Mouse (Mus musculus): ENCODE data around the gene Aes. TPM values are rescaled to one million over a fixed set of nuclear protein-coding genes. Genes with fewer than 3 reads are reported as not detected.

The Aes gene
- polyA plus RNA-seq, 1 experiment from 2014 or later: 665 TPM

GRCm38 (mm10) chr10:81546332-81546731 lies 13.0 kb upstream of the Aes start:
- Histone ChIP-seq H3K27me3 (no peaks in the 10 kb centered on the region), H3K9me3 (no peaks in the 10 kb centered on the region), H3K9ac (replicated peaks) (no peak overlapping the region), H3K4me3 (no peak overlapping the region), H3K4me1 (peaks cover 35% of the 10 kb centered on the region), H3K4me2 (replicated peaks) (no peak overlapping the region), H3K36me3 (no peaks in the 10 kb centered on the region), H3K27ac (replicated peaks) (0 out of 2 replicates have a peak overlapping the region, but pooled peaks have one; percentile 0)
- 87% methylated on average over 5 of the region's 5 CpGs for whole genome bisulfite sequencing
- ATAC-seq (replicated peaks): no peak

- peaks cover 34% of the 10 kb centered on the region for H3K4me1 ChIP-seq
- H3K27me3 ChIP-seq: no peaks in the 10 kb centered on the region
- no peak for ATAC-seq (replicated peaks)
- H3K4me2 ChIP-seq (replicated peaks): no peak overlapping the region
- H3K4me3 ChIP-seq: no peak overlapping the region
- no peak overlapping the region for H3K27ac ChIP-seq (replicated peaks)
- no peak overlapping the region; the same call in 1 of the 2 replicates for H3K9ac ChIP-seq (replicated peaks)
- no peaks in the 10 kb centered on the region for H3K9me3 ChIP-seq
- whole genome bisulfite sequencing: 90% methylated on average over 13 of the region's 13 CpGs
- no peaks in the 10 kb centered on the region for H3K36me3 ChIP-seq
Observed at GRCm38 (mm10) chr10:81546788-81547571, 12.3 kb upstream of the Aes start.

GRCm38 (mm10) chr10:81548944-81549343 lies 10.3 kb upstream of the Aes start:
- 71% methylated on average over 5 of the region's 5 CpGs for WGBS
- no peaks in the 10 kb centered on the region for H3K27me3 ChIP-seq
- no peak overlapping the region for H3K9ac ChIP-seq (replicated peaks)
- H3K4me2 ChIP-seq (replicated peaks): no peak overlapping the region
- no peaks in the 10 kb centered on the region for H3K9me3 ChIP-seq
- ATAC-seq (replicated peaks): no peak
- H3K4me1 ChIP-seq: peaks cover 16% of the 10 kb centered on the region
- no peak overlapping the region for H3K4me3 ChIP-seq
- H3K36me3 ChIP-seq: no peaks in the 10 kb centered on the region
- no peak overlapping the region for H3K27ac ChIP-seq (replicated peaks)

- Histone ChIP-seq H3K4me2 (replicated peaks) (no peak overlapping the region), H3K9me3 (no peaks in the 10 kb centered on the region), H3K9ac (replicated peaks) (no peak overlapping the region), H3K4me3 (no peak overlapping the region), H3K27ac (replicated peaks) (no peak overlapping the region), H3K27me3 (no peaks in the 10 kb centered on the region), H3K4me1 (peaks cover 11% of the 10 kb centered on the region), H3K36me3 (no peaks in the 10 kb centered on the region)
- ATAC-seq (replicated peaks): no peak
- 9% methylated on average over 7 of the region's 7 CpGs for WGBS
Observed at GRCm38 (mm10) chr10:81550257-81550656, 9.0 kb upstream of the Aes start.

GRCm38 (mm10) chr10:81551597-81552102 lies 7.6 kb upstream of the Aes start:
- Histone ChIP-seq H3K27ac (replicated peaks) (no peak overlapping the region), H3K36me3 (no peaks in the 10 kb centered on the region), H3K4me2 (replicated peaks) (no peak overlapping the region), H3K9me3 (no peaks in the 10 kb centered on the region), H3K9ac (replicated peaks) (0 out of 2 replicates have a peak overlapping the region, but pooled peaks have one; percentile 14), H3K4me3 (no peak overlapping the region), H3K4me1 (peaks cover 7% of the 10 kb centered on the region), H3K27me3 (no peaks in the 10 kb centered on the region)
- 4% methylated on average over 12 of the region's 12 CpGs for WGBS
- peak; percentile 81 for ATAC-seq (replicated peaks)

GRCm38 (mm10) chr10:81553232-81553631 lies 6.1 kb upstream of the Aes start:
- no peak overlapping the region for H3K4me3 ChIP-seq
- no peak for ATAC-seq (replicated peaks)
- WGBS: 85% methylated on average over 5 of the region's 5 CpGs
- H3K27ac ChIP-seq (replicated peaks): no peak overlapping the region
- no peaks in the 10 kb centered on the region for H3K27me3 ChIP-seq
- no peak overlapping the region for H3K9ac ChIP-seq (replicated peaks)
- H3K4me1 ChIP-seq: peaks cover 7% of the 10 kb centered on the region
- H3K9me3 ChIP-seq: no peaks in the 10 kb centered on the region
- H3K36me3 ChIP-seq: no peaks in the 10 kb centered on the region
- no peak overlapping the region for H3K4me2 ChIP-seq (replicated peaks)

- H3K27me3 ChIP-seq: no peaks in the 10 kb centered on the region
- H3K4me2 ChIP-seq (replicated peaks): no peak overlapping the region
- no peak for ATAC-seq (replicated peaks)
- H3K9ac ChIP-seq (replicated peaks): no peak overlapping the region
- peaks cover 12% of the 10 kb centered on the region for H3K4me1 ChIP-seq
- no peak overlapping the region for H3K4me3 ChIP-seq
- H3K36me3 ChIP-seq: no peaks in the 10 kb centered on the region
- H3K9me3 ChIP-seq: no peaks in the 10 kb centered on the region
- 88% methylated on average over 6 of the region's 6 CpGs for WGBS
- no peak overlapping the region for H3K27ac ChIP-seq (replicated peaks)
Observed at GRCm38 (mm10) chr10:81553807-81554755, 5.2 kb upstream of the Aes start.

- H3K27ac ChIP-seq (replicated peaks): no peak overlapping the region
- H3K9me3 ChIP-seq: no peaks in the 10 kb centered on the region
- H3K4me1 ChIP-seq: peaks cover 23% of the 10 kb centered on the region
- no peaks in the 10 kb centered on the region for H3K36me3 ChIP-seq
- 76% methylated on average over 3 of the region's 3 CpGs for WGBS
- H3K9ac ChIP-seq (replicated peaks): no peak overlapping the region
- H3K4me3 ChIP-seq: no peak overlapping the region
- ATAC-seq (replicated peaks): no peak
- H3K27me3 ChIP-seq: no peaks in the 10 kb centered on the region
- H3K4me2 ChIP-seq (replicated peaks): no peak overlapping the region
Observed at GRCm38 (mm10) chr10:81556282-81556681, 3.0 kb upstream of the Aes start.

- no peak overlapping the region for H3K9ac ChIP-seq (replicated peaks)
- H3K4me1 ChIP-seq: peaks cover 27% of the 10 kb centered on the region
- no peaks in the 10 kb centered on the region for H3K9me3 ChIP-seq
- no peaks in the 10 kb centered on the region for H3K36me3 ChIP-seq
- H3K4me3 ChIP-seq: no peak overlapping the region
- no peak overlapping the region for H3K27ac ChIP-seq (replicated peaks)
- no peaks in the 10 kb centered on the region for H3K27me3 ChIP-seq
- no peak overlapping the region for H3K4me2 ChIP-seq (replicated peaks)
- no peak for ATAC-seq (replicated peaks)
- WGBS: 63% methylated on average over 1 of the region's 1 CpGs
Observed at GRCm38 (mm10) chr10:81557491-81557890, 1.8 kb upstream of the Aes start.

GRCm38 (mm10) chr10:81559627-81560539 lies 595 bp downstream of the Aes start:
- Histone ChIP-seq H3K4me1 (peaks cover 49% of the 10 kb centered on the region), H3K9ac (replicated peaks) (peak overlapping the region; percentile 99), H3K4me3 (peak overlapping the region; percentile 91), H3K27ac (replicated peaks) (peak overlapping the region; percentile 92), H3K9me3 (no peaks in the 10 kb centered on the region), H3K27me3 (peaks cover 1% of the 10 kb centered on the region; the same call in 1 of the 2 replicates), H3K36me3 (peaks cover 9% of the 10 kb centered on the region), H3K4me2 (replicated peaks) (peak overlapping the region; percentile 89)
- peak; percentile 55 for ATAC-seq (replicated peaks)
- WGBS: 2% methylated on average over 33 of the region's 36 CpGs

- peak overlapping the region; percentile 92 for H3K27ac ChIP-seq (replicated peaks)
- H3K9ac ChIP-seq (replicated peaks): peak overlapping the region; percentile 99
- H3K9me3 ChIP-seq: no peaks in the 10 kb centered on the region
- peaks cover 19% of the 10 kb centered on the region for H3K36me3 ChIP-seq
- H3K4me3 ChIP-seq: peak overlapping the region; percentile 91
- H3K4me2 ChIP-seq (replicated peaks): peak overlapping the region; percentile 89
- no peak for ATAC-seq (replicated peaks)
- WGBS: 29% methylated on average over 16 of the region's 16 CpGs
- H3K4me1 ChIP-seq: peaks cover 49% of the 10 kb centered on the region
- peaks cover 6% of the 10 kb centered on the region; the same call in 1 of the 2 replicates for H3K27me3 ChIP-seq
Observed at GRCm38 (mm10) chr10:81560719-81561459, 1.6 kb downstream of the Aes start.
